Mouse (Mus musculus) bone marrow, adult 2 months (tissue): ENCODE data around the gene Adamts6.

Experiments
- CTCF ChIP-seq: fragments of 200-500 bp; IDR thresholded peaks from 2 replicates; pipeline ENCODE4 v1.5.1; 2011; ENCODE audit warnings: low read length, control low read depth; ENCODE audit not compliant: control insufficient read depth, insufficient read depth
- POLR2A ChIP-seq: fragments of 200-500 bp; IDR thresholded peaks from 2 replicates; pipeline ENCODE4 v1.6.1; 2011; ENCODE audit warnings: low read depth, mild to moderate bottlenecking, control low read depth, low read length, borderline replicate concordance; ENCODE audit not compliant: control insufficient read depth

DNA sequence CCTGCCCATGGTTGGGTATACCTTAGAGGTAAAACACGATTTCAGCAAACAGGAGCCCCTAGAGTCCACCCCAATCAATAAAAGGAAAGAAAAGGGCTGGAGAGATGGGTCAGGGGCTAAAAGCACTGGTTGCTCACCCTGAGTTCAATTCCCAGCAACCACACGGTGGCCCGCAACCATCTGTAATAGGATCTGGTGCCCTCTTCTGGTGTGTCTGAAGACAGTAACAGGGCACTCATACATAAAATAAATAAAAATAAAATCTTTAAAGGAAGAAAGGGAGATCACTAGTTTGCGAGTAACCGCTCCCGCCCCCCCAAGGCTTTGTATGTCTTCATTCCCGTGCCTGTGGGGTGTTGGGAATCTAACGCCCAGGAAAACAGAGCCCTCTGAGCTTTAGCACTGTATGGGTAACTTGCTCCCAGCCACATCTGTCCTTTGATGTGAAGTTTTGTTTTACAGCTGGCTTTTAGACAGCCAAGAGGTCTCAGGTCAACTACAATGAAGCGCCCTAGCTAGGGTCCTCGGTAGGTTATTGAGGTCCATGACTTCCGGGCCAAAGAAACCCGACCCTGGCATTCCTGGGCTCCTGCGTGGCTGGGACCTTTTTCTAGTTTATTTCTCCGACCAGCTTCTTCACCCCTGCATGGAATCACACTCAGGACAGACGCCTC lies 230.1 kb downstream of the Adamts6 start:
- TF ChIP-seq CTCF: no peak
- TF ChIP-seq POLR2A: no peak
